Mouse (Mus musculus): ENCODE data around the gene Rnf181.

Rnf181 gene

DNA sequence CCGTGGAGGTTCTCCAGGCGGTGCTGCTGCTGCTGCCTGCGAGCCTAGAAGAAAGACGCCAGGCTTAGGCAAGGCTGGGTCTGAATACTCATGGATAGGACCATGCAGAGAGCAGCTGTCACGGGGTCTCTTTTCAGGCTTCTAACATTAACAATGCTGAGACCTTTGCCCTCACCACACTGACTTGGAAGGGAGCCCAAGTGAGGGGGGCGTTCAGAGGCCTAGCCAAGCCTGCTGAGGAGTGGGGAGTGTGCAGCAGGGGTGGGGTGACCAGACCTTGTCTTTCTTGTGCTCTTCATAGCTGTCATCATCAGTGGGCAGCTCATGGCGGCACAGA, 6.2 kb downstream of the Rnf181 start:
- DNase-seq (ENCODE audit: low read depth, low spot score) = no peak

DNA sequence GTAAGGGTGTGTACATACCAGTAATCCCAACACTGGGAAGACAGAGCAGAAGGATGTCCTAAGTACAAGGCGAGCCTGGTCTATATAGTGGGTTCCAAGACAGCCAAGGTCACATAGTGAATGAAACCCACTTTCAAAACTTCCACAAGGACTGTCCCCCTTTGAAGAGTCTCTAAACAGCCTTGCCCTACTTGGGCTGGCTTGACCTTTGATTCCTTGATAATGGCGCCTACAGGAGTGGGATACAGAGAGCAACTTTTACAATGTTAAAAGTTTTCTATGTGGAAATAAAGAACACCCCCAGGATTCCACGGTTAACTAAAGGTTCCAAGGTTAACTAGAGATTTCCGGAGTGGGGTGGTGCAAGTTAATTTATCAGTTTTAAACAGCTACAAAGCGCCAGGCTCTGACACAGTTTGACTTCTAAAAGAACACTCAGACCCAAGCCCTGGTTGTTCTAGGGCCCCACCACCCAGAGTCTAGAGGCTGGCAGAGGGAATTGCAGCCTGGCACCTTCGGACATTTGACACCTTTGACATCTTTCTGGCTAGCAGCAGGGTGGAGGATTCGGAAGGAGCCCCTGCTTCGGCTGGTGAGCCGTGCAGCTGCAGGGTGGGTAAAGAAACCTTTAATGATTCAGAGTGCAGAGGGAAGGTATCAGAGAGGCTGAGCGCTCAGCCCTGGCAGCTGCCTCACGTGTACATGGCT, 6.7 kb downstream of the Rnf181 start:
- no peak for DNase-seq (ENCODE audit: low read depth, low spot score)

DNA sequence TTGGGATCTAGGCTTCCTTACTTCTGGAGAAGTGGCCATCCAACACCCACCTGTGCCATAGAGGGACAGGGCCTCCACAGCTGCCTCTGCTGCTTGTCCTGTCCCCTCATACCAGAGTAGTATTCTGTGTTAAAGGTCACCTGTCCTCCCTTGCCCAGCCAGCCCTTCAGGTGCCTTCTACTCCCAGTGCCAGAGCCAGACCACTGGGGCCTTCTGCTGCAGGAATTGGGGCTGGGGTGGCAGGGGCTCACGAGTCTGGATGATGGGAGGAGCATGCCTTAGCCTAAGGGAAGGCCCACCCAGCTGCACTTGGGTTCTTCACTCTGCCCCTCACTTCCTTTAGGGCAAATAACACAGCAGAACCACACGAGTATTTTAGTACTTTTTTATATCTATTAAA, 7.4 kb downstream of the Rnf181 start:
- DNase-seq (ENCODE audit: low read depth, low spot score) = no peak

DNA sequence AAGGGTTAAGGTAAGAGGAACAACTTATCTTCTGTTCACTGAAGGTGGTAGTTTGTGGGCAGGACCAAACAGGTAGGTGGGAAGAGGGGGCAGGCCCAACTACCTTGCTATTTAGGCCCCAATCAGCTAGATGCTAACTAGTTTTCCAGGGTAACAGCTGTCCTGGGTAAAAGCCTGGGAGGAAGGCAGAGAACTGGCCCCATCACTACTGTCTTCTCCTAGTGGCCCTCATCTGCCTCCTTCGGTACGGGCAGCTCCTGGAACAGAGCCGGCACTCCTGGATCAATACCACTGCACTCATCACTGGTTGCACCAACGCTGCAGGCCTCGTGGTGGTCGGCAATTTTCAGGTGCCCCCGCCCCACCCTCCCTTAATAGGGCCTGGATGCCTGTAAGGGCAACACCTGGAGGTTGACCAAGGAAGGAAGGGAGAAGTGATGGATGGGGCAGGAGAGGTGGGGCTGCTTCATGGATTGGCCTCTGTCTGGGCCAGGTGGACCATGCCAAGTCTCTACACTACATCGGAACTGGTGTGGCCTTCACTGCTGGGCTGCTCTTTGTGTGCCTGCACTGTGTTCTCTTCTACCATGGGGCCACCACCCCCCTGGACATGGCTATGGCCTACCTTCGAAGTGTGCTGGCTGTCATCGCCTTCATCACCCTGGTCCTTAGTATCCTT, 8.5 kb downstream of the Rnf181 start:
- no peak for DNase-seq (ENCODE audit: low read depth, low spot score)

DNA sequence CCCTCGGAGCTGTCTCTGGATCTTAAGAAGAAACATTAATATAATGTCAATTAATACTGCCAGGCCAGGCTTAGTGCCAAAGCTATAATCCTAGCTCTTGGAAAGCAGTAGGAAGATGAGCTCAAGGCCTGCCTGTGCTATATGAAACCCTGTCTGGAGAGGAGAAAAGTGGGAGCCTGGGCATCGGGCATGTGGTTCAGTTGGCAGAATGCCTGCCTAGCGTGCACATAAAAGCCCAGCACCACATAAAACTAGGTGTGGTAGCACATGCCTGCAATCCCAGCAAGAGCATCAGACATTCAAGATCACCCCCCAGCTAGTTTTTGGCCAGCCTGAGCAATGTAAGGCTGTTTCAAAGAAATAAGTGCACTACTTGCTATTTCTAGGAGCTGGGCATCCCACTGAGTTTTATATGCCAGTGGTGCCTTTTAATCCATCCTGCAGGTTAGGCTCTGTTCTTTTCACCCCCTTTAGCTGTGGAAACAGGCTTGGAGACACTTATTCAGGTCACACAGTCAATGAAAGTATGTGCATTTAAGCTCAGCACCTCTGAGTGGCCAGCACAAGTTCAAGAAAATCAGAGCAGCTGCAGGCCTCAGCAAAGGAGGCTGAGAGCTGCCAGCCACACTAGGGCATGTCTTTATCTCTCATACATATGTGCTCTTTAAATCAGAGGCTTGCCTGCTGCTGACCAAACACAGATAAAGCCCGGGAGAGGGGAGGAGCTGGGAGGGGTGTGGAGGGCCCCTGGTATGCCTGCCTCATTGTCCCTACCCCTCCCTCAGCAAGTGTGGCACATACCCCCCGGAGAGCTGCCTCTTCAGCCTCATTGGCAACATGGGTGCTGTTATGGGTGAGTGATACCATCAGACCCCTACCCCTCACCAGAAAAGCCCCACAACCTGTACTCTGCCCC, 9.3 kb downstream of the Rnf181 start:
- no peak for DNase-seq (ENCODE audit: low read depth, low spot score)

DNA sequence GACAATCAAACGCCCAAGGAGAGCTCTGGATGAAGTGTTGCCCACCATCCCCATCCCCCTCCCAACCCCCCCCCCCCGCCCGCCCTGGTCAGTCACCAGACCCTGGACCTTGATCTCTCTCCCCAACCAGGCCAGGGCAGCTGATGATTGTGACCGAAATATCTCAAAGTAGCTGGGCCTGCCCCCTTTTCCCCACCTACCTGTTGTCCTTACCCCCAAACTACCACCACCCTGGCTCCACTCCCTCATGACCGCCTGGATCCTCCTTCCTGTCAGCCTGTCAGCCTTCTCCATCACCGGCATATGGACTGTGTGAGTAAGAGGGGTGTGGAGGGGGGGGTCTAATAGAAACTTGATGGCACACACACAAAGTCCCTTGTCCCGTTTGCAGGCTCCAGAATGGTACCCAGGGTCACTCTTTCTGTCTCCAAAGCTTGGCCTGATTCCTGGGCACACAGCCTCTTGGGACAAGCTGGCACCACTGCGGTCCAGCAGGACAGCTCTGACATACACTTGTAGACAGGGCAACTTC, 10.7 kb downstream of the Rnf181 start:
- DNase-seq (ENCODE audit: low read depth, low spot score) = no peak

DNA sequence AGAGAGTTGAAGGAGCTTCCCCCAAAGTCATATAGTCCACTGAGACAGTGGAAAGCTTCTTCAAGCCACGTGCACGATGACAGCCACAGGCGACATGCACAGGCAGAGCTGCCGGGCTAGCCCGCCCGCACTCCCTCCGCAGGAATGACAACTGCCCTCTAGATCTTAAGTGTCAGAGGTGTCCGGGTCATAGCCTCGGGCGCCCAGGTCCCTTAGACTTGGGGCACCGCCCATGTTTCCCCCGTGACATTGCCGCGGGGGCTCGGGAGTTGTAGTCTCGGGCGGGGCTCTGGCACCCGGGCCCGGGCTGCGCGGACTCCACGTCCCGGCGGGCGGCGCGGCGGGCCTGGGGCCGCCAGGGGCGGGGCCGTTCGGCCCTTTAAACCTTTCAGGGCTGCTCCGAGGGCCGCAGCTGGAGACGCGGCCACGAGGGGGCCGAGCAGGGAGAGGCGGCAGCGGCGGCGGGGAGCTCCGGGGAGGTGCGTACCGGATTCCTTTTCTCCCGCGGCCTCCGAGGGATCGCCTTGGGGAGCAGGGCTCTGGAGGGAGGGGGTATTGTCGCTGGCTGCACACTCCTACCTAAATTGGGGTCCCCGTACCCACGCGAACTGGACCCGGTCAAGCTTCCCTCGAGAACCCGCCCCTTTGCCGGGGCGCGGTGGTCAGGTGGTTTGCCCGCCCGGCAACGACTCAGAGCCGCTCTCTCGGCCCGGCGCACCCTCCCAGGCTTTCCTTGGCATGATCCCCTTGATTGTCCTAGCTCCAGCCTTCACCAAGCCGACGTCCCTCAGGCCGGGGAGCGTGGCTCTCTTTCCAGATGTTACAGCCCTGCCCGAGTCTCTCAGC, 11.5 kb downstream of the Rnf181 start, which contains the start of gene Tmem150a:
Gene Tmem150a, plus strand, starts transcription at position 382 of the 846 bp plus-strand sequence.
- DNase-seq (ENCODE audit: low read depth, low spot score) = peak; percentile 57

DNA sequence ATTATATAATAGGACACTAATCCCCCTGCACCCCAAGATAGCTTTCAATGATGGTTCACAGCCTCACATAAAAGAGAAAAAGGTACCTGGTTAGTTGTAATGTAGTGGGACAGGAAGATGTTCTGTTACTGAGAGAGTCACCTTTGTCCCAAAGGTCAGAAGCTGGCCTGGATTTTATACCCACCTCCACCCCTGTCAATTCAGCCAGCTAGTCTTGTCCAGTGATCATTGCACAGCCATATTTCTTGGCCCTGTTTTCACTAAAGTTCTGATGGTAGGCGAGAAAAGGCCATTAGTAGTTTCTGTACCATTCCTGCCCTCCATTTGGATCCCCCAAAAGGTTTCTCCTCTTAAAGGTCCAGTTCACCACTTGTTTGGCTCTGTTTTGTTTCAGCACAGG, 12.7 kb downstream of the Rnf181 start:
- no peak for DNase-seq (ENCODE audit: low read depth, low spot score)

DNA sequence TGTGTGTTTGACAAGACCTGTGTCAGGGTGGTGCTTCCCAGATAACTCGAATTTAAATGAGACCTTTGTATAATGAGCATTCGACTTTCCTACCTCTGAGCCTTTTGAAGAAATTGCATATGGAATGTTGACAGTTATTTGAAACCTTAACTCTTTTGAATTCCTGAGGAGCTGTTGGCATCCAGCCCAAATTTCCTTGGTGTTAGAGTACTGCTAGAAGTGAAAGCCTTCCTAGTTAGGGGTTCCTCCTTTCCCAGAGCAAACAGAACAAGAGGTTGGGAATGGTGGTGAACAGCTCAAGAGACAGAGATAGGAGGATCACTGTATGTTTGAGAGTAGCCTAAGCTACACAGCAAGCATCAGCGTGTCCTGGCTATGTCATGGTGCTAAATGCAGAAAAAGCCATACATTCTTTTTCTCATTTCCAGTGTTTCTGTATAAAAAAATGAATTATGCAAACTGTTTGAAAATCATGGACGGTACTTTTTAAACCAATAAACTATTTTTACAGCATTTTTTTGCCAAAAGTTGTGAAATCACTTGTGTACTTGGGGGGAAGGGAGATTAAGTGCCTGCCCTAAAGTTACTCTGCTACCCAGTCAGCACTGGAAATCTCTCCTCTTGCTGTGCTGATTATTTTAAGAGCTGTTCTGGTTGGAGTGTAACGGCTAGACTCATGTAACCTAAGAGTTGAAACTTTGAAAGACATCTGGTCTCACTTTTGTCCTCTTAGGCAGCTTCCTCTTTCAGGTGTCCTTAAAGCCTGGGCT, 13.9 kb downstream of the Rnf181 start:
- peak; percentile 49 for DNase-seq (ENCODE audit: low read depth, low spot score)

DNA sequence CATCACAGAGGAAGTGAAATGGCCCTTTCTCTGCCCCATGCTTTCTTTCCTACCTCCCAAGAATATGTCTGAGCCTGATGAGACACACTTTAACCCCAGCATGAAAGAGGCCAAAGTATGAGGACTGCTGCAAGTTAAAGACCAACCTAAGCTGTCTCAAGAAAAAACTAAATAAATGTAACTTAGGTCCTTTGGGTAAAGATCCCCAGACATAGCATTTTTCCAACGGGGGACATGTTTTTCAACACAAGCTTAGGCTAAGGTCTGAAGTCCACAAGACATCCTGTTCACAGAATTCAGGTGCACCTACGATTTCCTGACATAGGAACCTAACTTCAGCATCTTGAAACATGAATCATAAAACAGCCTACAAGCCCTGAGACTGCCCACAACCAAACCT, 16.5 kb downstream of the Rnf181 start:
- DNase-seq (ENCODE audit: low read depth, low spot score) = no peak

DNA sequence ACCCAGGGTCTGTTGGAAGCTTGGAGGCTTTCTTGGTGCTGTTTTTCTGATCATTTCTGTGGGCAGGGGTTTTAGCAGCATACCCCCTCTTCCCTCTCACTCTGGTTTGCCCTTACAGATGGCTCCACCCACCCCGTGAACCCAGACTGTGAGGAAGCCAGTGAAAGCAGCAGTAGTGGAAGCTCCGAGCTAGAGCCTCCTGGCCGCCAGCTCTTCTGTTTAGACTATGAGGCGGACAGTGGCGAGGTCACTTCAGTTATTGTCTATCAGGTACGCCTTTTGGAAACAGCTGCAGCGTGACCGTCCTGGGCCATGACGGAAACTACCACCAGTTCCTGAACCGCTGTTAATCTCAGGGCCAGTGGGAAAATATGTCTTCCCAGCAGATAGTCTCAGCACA, 18.3 kb downstream of the Rnf181 start:
- DNase-seq (ENCODE audit: low read depth, low spot score) = no peak

DNA sequence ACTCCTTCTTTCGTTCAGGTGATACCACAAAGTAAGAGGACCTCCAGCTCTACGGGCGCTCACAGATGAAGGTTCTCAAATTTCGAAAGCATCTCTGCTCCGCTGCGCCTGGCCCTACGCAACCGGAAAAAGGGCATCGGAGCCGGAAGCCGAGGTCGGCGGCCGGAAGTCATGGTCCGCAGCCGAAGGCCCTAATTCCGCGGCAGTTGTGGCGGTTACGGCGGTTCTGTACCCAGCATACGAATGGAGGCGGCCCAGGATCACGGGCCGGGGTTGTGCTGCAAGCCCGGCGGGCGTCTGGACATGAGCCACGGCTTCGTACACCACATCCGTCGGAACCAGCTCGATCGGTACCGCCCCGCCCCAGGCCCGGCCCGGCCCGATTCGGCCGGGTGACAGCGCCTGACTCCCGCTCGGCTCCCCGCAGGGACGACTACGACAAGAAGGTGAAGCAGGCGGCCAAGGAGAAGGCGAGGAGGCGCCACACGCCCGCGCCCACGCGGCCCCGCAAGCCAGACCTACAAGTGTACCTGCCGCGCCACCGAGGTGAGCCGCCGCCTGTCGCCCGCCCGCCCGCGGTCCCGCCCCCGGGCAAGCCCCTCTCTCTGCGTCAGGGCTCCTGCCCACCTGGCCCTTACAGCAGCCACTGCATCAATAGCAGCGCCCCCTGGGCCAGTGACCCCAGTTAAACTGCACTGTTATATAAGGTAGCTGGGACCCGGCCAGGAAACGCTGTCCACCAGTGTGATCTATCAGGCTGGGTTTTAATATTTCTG, 19.4 kb downstream of the Rnf181 start, which contains the start of gene 0610030E20Rik:
Gene 0610030E20Rik, plus strand, starts transcription at position 152 of the 776 bp plus-strand sequence.
- DNase-seq (ENCODE audit: low read depth, low spot score) = peak; percentile 82

DNA sequence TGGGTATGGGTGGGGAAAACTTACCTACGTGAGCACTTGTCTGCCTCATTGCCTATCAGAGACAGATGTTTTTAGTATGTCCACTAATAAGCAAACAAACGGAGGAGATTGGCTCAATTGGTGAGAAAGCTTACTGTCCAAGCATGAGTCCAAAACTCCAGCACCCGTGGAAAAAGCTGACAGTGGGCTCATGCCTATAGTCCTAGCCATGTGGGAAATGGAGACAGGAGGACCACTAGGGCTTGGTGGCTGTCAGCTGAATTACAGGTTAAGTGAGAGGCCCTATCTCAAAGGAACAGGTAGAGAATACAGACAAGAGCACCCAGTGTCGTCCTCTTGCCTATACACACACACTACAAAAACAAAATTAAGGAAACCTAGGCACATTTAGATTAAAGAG, 20.5 kb downstream of the Rnf181 start:
- peak; percentile 30 for DNase-seq (ENCODE audit: low read depth, low spot score)

DNA sequence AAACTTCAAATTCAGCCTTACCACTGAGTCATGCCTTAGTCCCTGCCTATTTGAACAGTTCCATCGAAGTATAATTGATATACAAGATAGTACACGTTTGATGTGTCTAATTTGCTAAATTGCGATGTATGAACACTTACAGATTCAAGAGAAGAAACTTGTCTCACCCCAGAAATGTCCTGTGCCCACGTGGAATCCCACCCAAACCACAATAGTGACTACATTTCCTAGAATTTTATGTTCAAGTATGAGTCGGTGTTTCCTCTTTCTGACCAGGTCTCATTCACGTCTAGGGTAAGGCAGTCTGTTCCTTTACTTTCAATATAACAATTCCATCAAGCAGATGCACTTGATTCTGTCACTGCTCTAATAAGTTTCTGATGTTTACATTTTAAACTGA, 21.1 kb downstream of the Rnf181 start:
- no peak for DNase-seq (ENCODE audit: low read depth, low spot score)

DNA sequence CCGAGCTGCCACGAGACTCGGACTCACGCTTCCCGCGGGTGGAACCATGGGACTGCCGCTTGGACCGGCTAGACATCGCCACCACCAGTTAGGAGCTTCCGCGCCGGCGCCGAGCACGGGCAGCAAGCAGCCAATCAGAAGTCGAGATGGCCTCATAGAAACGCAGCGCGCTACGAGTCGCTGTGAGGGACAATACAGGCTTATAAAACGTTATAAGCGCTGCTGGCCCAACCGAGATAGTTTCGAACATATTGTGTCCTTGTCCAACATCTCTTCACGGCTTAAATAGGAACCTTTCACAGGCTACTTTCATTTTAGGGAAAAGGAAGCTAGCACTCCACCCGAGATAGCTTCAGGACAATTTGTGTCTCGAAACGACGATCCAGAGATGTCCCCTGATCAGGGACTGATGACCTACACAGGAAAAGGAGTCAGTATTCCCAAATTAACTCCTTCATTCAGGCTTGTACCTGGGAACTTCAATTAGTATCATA, 21.6 kb downstream of the Rnf181 start, which contains the start of gene Usp39:
Gene Usp39, minus strand, starts transcription at position 111 of the 494 bp plus-strand sequence.
- peak; percentile 88 for DNase-seq (ENCODE audit: low read depth, low spot score)

DNA sequence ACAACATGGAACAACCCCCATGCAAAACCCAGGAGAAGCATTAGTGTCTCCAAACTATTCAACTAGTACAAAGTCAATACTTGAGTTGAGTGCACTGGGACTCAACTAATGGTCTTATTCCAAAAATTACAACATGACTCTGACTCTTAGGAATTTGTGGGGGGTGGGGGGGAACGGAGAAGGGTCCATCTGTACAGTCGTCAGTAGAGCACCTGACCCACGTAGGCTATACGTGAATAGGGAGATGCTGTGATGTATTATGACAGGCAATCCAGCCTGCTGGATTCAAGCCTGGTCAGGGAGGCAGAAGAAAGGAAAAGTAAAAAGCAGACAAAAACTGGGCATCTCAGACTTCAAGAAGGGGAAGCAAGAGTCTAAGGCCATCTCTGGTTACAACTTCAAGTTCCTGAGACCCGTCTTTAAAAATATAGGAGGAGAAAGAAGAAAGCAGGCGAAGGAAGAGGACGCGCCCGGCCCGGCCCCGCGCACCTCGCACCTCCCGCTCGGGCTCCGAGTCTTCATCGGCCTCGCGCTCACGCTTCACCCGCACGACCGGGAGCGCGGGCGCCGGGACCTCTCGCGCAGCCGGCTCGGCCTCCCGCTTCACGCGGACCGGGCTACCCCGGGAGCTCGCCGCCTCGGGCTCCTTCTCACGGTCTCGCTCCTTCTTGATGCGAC, 22.2 kb downstream of the Rnf181 start:
- DNase-seq (ENCODE audit: low read depth, low spot score) = no peak

DNA sequence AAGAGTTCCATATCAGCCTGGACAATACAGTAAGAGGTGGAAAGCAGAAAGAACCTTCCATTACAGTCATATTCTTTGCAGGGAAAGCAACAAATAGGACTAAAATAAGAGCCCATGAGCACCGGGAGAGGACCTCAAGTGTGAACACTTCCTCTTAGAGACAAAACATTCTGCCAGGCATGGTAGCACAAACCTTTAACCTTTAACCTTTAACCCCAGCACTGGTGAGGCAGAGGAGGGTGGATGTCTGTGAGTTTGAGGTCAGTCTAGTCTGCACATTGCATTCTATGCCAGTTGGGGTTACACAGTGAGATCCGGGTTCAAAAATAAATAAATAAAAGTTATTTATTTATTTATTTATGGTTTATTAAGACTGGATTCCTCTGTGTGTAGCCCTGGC, 26.3 kb downstream of the Rnf181 start:
- DNase-seq (ENCODE audit: low read depth, low spot score) = no peak

DNA sequence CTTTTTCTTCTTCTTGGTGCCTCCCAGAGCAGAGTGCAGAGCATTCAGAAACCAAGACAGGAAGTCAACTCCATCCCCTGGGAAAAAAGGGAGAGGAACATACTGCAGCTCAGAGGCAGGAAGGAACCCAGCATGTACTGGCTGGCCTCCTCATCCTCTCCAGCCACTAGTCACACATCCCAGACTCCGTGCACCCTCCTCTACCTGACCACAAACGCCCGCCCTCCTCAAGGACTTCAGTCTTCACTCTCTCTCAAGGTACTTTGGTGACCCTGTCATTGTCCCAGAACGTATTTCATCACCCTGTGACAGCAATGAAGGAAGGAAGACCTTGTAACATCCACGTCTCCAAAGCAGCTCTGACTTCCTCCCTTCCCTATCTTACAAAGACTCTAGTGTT, 33.6 kb downstream of the Rnf181 start:
- no peak for DNase-seq (ENCODE audit: low read depth, low spot score)

DNA sequence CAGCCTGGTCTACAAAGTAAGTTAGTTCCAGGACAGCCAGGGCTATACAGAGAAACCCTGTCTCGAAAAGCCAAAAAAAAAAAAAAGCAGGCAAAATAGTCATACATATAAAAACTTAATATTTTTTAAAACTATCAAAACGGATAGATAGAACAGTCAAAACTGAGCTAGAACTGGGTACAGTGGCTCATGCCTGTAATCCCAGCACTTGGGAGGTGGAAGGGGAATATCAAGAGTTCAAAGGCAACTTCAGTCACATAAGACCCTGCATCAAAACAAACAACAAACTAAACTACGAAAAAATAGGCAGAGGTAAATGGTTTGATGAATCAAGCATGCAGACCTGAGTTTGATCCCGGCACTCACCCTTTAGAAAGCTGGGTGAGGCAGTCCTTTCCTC, 36.6 kb downstream of the Rnf181 start:
- no peak for DNase-seq (ENCODE audit: low read depth, low spot score)

Measured in A20 (cell line).